Mouse (Mus musculus) hindbrain, postnatal 0 days (tissue): Measurements from ENCODE around the gene Slc44a5. TPM values are rescaled to one million over a fixed set of nuclear protein-coding genes. Genes with fewer than 3 reads are reported as not detected.

Experiments used
- ATAC-seq: fragments of 200-750 bp; cut with Nextera tagmentation; 2 replicates; pipeline ENCODE4 v1.8.0; 2017; ENCODE audit warnings: mild to moderate bottlenecking, moderate TSS enrichment, moderate library complexity
- DNase-seq: peaks from one replicate; pipeline ENCODE4 v3.0.0-alpha.2; 2015; ENCODE audit warnings: low spot score
- H3K27ac ChIP-seq: fragments of 300-500 bp; sonication (generic); 2 replicates; pipeline ENCODE4 v1.5.1; 2014; ENCODE audit warnings: mild to moderate bottlenecking
- H3K27me3 ChIP-seq: fragments of 300-500 bp; sonication (generic); 2 replicates; pipeline ENCODE4 v1.6.1; 2014; ENCODE audit warnings: low read length, mixed read lengths; ENCODE audit not compliant: insufficient read depth
- H3K36me3 ChIP-seq: fragments of 300-500 bp; sonication (generic); 2 replicates; pipeline ENCODE4 v1.6.1; 2014; ENCODE audit warnings: low read length, mixed read lengths; ENCODE audit not compliant: insufficient read depth
- H3K4me1 ChIP-seq: fragments of 300-500 bp; sonication (generic); 2 replicates; pipeline ENCODE4 v1.6.1; 2014; ENCODE audit warnings: antibody characterized with exemption, low read length, mixed read lengths; ENCODE audit not compliant: insufficient read depth
- H3K4me2 ChIP-seq: fragments of 300-500 bp; sonication (generic); 2 replicates; pipeline ENCODE4 v1.6.1; 2014; ENCODE audit warnings: low read depth, mild to moderate bottlenecking, low read length, moderate library complexity, mixed read lengths
- H3K4me3 ChIP-seq: fragments of 300-500 bp; sonication (generic); 2 replicates; pipeline ENCODE4 v1.5.1; 2014; ENCODE audit warnings: low read length
- H3K9ac ChIP-seq: fragments of 300-500 bp; sonication (generic); replicated peaks from 2 replicates; pipeline ENCODE4 v1.6.1; 2014; ENCODE audit warnings: mild to moderate bottlenecking, low read length, moderate library complexity, mixed read lengths
- H3K9me3 ChIP-seq: fragments of 300-500 bp; sonication (generic); 2 replicates; pipeline ENCODE4 v1.6.1; 2016; ENCODE audit warnings: low read length, mixed read lengths
- CTCF ChIP-seq: IDR thresholded peaks from 2 replicates; pipeline ENCODE4 v1.5.1; 2016; ENCODE audit warnings: antibody characterized with exemption, control low read depth, low read depth
- WGBS: fragments of 180-500 bp; shearing (Covaris S2); extraction: QIAGEN DNeasy Blood & Tissue Kit; methylation state at CpG from one replicate; pipeline ENCODE4 v1.1.7; 2014; 5-methylcytosine and 5-hydroxymethylcytosine counted together
- polyA plus RNA-seq: library from polyadenylated mRNA; unstranded; fragments of >200 nt; fragmentation: Nextera tagmentation; extraction: Ambion mirVana; gene quantifications from 2 replicates; pipeline ENCODE4 v1.2.1, GENCODE M21; 2015
- total RNA-seq: library from RNA; depleted of rRNA; stranded (reverse); fragments of >200 nt; gene quantifications from 2 replicates; pipeline ENCODE4 v1.2.3, GENCODE M21; 2014

The Slc44a5 gene
- total and polyA plus RNA-seq, 2 experiments from 2014 or later = 6.5 to 27.7 TPM

GRCm38 (mm10) chr3:154288429-154289069 lies 315.3 kb downstream of the Slc44a5 start:
- no peak overlapping the region for H3K4me2 ChIP-seq
- H3K4me1 ChIP-seq = no peaks in the 10 kb centered on the region
- H3K9me3 ChIP-seq = no peaks in the 10 kb centered on the region
- H3K9ac ChIP-seq = no peak overlapping the region
- TF ChIP-seq CTCF = no peak
- DNase-seq = no peak
- no peaks in the 10 kb centered on the region for H3K27me3 ChIP-seq
- no peak for ATAC-seq
- no peak overlapping the region for H3K4me3 ChIP-seq
- no peak overlapping the region for H3K27ac ChIP-seq
- no peaks in the 10 kb centered on the region for H3K36me3 ChIP-seq
- 83% methylated on average over 4 of the region's 4 CpGs for WGBS

DNA sequence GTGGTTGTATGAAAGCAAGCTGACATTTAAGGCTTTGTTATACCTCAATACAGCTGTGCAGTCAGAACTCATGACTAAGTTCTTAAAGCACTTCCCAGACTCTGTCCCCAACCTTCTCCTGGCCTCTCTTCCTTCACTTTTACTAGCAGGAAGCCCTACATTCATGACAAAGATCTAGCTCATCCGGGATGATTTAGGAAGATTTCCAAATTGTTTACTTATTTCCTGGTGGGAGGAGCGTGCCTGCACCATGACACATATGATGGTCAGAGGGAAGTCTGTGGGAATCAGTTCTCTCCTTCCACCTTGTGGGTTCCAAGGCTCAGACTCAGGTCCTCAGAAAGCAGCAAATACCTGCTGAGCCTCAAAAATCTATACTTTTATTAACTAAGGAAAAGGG lies 317.1 kb downstream of the Slc44a5 start:
- Histone ChIP-seq H3K4me3 (no peak overlapping the region), H3K36me3 (no peaks in the 10 kb centered on the region), H3K4me1 (no peaks in the 10 kb centered on the region), H3K9me3 (no peaks in the 10 kb centered on the region), H3K4me2 (no peak overlapping the region), H3K27ac (no peak overlapping the region), H3K9ac (no peak overlapping the region), H3K27me3 (no peaks in the 10 kb centered on the region)
- ATAC-seq = no peak
- DNase-seq = no peak
- no peak for TF ChIP-seq CTCF
- 87% methylated on average over 2 of the region's 2 CpGs for WGBS

DNA sequence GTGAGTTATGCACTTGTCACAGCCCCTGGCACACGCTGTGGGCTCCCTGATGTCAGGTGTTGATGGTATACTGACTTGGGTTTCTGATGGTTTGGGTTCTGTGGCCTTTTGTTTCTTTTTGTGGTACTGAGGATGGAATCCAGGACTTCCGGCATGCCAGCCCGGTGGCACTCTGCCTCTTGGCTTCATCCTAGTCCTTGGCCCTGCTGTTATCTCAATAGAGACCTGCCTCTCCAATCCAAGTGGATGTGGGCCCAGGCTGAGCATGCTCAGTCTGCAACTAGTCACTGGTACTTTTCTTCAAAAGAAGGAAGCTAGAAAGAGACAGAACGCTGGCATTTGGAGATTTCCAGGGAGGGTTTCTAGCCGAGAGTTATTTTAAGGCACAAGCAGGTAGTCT lies 318.9 kb downstream of the Slc44a5 start:
- no peak for DNase-seq
- Histone ChIP-seq H3K9me3 (no peaks in the 10 kb centered on the region), H3K27me3 (no peaks in the 10 kb centered on the region), H3K9ac (no peak overlapping the region), H3K4me1 (no peaks in the 10 kb centered on the region), H3K4me3 (no peak overlapping the region), H3K4me2 (no peak overlapping the region), H3K27ac (no peak overlapping the region), H3K36me3 (no peaks in the 10 kb centered on the region)
- TF ChIP-seq CTCF = no peak
- no peak for ATAC-seq
- WGBS = 71% methylated on average over 5 of the region's 5 CpGs

- ATAC-seq (no peak), DNase-seq (no peak)
- no peak for TF ChIP-seq CTCF
- whole genome bisulfite sequencing = 72% methylated on average over 9 of the region's 9 CpGs
- H3K27ac ChIP-seq = no peak overlapping the region
- no peaks in the 10 kb centered on the region for H3K27me3 ChIP-seq
- H3K36me3 ChIP-seq = no peaks in the 10 kb centered on the region
- H3K4me1 ChIP-seq = no peaks in the 10 kb centered on the region
- no peak overlapping the region for H3K4me2 ChIP-seq
- no peaks in the 10 kb centered on the region for H3K9me3 ChIP-seq
- H3K9ac ChIP-seq = no peak overlapping the region
- H3K4me3 ChIP-seq = no peak overlapping the region
These were observed 320.7 kb downstream of the Slc44a5 start for GRCm38 (mm10) chr3:154293839-154294490.

DNA sequence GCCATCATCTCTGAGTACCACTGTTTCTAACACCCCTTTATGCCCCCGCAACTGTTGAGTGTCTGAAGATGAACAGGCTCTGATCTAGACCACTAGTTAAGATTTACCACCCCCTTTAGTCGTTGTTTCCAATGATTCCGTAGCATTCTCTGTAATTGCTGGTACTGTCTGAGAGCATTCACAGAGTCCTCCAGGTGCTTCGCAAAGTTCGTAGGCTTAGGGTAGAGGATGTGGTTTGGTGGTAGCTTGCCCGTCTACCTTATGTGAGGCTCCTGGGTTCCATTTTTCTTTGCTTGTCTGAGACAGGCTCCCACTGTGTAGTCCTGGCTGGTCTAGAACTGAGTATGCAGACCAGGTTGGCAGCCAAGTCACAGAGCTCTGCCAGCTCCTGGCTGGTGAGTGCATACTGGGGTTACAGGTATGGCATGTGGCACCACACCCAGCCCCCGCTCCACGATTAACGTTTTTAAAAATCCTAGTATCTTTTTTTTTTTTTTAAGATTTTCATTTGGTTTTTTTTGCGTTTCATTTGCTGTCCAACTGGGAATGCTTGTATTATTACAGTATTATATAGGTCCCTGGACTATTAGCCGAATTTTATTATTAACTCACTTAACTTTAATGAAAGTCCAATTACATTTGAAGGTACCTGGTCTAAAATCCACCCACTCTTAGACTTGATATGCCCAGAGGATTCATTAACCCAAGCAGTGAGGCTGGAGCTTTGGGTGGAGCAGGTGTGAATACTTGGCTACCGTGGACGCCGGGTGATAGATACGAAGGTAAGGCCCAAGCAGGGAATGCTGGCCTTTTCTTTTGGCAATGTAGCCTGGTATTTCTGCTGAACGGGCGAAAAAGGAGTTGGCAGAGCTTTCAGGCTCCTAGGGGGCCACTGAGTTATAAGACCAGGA lies 321.9 kb downstream of the Slc44a5 start:
- 87% methylated on average over 17 of the region's 17 CpGs for WGBS
- no peaks in the 10 kb centered on the region for H3K9me3 ChIP-seq
- no peaks in the 10 kb centered on the region for H3K4me1 ChIP-seq
- H3K4me2 ChIP-seq = no peak overlapping the region
- no peak overlapping the region for H3K9ac ChIP-seq
- H3K27me3 ChIP-seq = no peaks in the 10 kb centered on the region
- TF ChIP-seq CTCF = no peak
- no peak overlapping the region for H3K4me3 ChIP-seq
- H3K27ac ChIP-seq = no peak overlapping the region
- H3K36me3 ChIP-seq = no peaks in the 10 kb centered on the region
- DNase-seq (no peak), ATAC-seq (no peak)

GRCm38 (mm10) chr3:154297499-154297898 lies 324.3 kb downstream of the Slc44a5 start:
- Histone ChIP-seq H3K9me3 (no peaks in the 10 kb centered on the region), H3K27me3 (no peaks in the 10 kb centered on the region), H3K4me1 (no peaks in the 10 kb centered on the region), H3K4me2 (no peak overlapping the region), H3K36me3 (no peaks in the 10 kb centered on the region), H3K9ac (no peak overlapping the region), H3K4me3 (no peak overlapping the region), H3K27ac (no peak overlapping the region)
- ATAC-seq = no peak
- DNase-seq = peak; percentile 29
- TF ChIP-seq CTCF = no peak
- 56% methylated on average over 6 of the region's 6 CpGs for WGBS
